Mouse (Mus musculus) thymus, adult 18-20 months (tissue): ENCODE results near the gene Cacna2d1.

Experiments
- DNase-seq, 2 experiments: peaks; one replicate each; pipeline ENCODE4 v3.0.0; 2022; ENCODE audit warnings: mixed read lengths in 2 of 2

Gene Cacna2d1

DNA sequence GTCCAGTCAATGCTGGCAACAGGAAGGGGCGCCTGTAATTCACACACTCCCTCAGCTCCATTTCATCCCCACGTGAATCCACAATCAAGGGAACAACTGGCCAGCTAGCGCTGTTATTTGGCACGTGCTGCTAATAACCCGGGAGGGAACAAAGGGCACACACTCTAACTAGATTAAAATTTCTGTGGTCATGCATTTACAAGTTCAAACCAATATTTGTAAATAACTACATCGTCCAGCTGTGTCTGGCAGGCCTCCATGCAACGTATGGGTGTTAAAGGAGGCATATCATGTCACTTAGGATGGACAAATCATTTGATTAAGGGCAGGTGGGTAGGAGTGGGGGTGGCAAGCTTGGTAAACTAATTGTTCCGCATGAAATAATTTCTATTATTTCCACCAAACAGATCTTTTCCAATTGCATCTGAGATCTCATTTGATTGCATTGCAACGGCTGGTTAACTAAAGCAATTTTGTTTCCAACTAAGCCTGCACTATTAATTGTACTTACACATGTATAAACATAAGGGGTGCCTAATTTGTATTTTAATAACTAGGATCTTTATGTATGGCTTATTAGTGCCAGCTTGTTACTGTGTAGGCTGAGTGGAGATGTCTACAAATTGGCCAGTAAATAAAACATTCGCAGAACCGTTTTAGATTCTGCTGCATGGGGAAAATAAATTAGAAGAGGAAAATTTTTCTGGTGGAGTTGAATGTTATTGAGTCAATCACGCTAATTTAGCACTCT, 231.8 kb downstream of the Cacna2d1 start:
- no peak for DNase-seq

GRCm38 (mm10) chr5:16166868-16167267, 232.4 kb downstream of the Cacna2d1 start:
- DNase-seq, result no peak

- DNase-seq, result no peak
Observed at GRCm38 (mm10) chr5:16181041-16181440, 246.6 kb downstream of the Cacna2d1 start.

DNA sequence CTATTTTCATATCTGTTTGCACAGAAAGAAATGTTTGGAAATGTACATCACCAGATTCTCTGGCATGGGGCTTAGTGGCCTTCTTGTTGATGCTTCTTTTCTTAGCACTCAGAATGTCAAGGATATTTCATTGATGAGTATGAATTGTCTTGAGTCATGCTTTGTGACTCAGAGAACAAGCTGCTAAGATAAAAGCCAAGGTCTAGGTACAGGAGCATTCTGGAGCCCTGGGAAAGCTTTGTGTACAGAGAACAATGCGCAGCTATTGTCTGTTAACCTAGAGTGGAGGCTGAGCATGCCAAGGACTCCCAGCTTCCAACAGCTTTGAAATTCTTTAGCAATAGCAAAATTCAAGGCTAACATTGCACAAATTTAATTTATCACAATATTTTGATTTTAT, 249.6 kb downstream of the Cacna2d1 start:
- no peak for DNase-seq

DNA sequence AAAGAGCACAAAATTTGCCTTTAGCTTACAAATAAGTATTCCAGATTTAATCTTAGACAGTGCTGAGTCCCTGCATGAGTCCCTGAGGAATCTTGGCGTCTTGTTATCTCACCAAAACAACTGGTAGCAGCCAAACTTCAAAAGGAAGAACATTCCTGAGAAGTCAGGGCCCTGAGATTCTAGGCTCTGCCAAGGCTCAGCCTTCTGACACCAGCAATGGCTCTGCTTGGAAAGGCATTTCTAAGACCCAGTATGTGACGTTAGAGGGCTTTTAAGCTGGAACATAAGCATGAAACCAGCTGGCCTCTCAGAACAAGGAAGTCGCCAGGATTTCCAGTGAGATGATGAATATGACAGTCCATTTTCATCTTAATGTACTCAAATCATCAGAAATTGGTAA, 253.4 kb downstream of the Cacna2d1 start:
- no peak for DNase-seq

GRCm38 (mm10) chr5:16189878-16190277, 255.4 kb downstream of the Cacna2d1 start:
- no peak for DNase-seq

- no peak for DNase-seq
Observed at GRCm38 (mm10) chr5:16191165-16191564, 256.7 kb downstream of the Cacna2d1 start.

DNA sequence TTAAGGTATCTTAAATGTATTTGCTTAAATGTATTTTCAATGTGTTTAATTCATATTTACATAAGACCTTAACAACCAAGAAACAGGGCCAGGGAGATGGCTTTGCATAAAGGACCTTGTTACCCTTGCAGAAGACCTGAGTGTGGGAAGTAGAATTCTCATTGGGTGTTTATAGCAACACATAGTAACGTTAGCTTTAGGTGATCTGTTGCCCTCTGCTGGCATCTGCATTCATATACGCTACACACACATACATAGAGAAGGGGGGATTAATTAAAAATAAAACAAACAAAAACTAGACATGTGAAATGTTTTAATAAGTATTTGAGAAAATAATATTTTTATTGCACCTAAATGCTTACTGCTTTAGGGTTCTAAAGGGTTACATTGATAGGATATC, 265.3 kb downstream of the Cacna2d1 start:
- no peak for DNase-seq

DNA sequence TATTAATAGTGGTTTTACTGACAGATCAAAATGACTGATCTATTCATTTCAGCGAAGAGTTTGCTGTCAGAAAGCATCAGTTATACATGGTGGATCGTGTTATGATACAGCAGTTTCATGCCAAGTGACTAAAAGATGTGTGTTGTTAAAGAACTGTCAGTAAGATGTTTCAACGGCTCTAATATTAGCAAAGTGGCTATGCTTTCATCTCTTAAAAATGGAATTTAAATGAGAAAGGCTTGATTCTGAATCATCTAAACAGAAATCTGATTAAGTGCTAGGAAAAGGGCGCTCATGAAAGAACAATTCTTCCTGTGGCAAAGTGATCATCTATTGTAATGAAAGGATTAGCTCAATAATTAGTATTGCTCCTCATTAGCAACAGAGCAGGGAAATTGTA, 287.5 kb downstream of the Cacna2d1 start:
- DNase-seq, result no peak

DNA sequence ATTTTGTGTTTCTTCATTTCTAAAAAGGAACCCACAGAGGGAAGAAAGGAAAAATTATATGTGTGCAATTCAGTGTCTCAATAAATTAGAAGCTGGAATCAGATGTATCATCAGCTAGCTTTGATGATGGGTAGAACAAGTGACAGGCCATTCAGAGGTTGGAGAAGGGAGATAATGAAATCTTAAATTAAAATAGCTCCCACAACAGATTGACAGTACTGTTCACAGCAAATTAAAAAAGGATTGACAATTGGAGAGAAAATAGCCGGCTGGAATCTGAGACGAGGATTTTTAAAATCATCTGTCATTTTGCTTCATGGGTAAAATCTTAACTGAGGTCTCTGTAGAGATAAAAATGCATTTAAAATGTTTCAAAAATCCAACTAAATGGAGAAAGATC, 290.9 kb downstream of the Cacna2d1 start:
- DNase-seq, result no peak

GRCm38 (mm10) chr5:16229384-16229783, 294.9 kb downstream of the Cacna2d1 start:
- DNase-seq, result no peak

DNA sequence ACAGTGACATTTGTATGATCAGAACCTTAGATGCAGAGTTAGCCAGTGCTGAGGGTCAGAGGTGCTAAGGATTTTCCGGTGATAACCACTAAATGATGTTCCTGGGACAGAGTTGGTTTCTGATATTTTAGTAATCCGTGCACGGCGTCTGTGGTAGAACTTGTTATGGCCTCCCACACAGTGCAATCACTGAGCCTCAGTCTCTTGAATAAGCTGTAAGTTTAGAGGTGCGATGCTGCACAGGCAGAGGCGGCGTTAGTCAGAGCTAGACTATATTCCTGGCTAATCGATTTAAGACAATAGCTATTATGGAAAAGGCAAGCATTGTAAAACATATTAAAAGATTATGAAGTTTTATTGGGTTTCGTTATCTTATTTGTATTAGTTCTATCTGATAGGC, 297.0 kb downstream of the Cacna2d1 start:
- no peak for DNase-seq

GRCm38 (mm10) chr5:16234891-16235290, 300.4 kb downstream of the Cacna2d1 start:
- no peak for DNase-seq

DNA sequence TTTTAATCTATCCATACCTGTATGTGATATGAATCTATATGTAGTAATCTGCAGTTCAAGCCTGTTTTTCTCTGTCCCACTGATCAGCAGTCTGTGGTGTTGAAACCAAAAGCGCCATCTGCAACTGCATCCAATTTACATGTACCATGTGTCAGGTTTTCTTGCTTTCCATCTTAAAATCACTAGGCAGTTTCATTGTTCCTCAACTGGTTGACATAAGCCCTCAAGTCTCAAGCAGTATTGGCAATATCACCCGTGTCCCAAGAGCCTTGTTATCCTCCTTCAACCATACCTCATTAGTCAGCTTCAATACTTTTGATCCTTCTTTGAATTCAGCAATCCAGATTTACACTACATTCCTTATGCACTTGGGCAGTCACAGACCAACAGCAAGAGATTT, 301.4 kb downstream of the Cacna2d1 start:
- DNase-seq, result no peak

DNA sequence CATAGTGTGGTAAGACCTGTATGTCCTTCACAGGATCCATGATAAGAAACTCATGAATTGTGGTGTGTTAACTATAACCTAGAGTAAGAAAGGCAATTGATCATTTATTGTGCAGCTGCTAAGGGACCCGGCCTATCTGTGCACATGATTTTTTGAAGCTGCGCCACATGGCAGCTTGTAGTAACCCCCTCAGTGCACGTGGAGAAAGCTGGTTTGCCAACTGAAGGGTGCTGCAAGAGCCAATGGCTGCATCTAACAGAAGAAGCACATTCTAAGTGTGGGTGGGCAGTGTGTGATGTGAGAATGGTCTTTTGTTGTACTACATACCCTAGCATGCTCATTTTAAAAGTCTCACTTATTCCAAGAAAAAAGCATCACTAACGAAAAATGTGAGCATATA, 302.1 kb downstream of the Cacna2d1 start:
- no peak for DNase-seq

- DNase-seq, result no peak
Observed at GRCm38 (mm10) chr5:16237972-16238371, 303.5 kb downstream of the Cacna2d1 start.

DNA sequence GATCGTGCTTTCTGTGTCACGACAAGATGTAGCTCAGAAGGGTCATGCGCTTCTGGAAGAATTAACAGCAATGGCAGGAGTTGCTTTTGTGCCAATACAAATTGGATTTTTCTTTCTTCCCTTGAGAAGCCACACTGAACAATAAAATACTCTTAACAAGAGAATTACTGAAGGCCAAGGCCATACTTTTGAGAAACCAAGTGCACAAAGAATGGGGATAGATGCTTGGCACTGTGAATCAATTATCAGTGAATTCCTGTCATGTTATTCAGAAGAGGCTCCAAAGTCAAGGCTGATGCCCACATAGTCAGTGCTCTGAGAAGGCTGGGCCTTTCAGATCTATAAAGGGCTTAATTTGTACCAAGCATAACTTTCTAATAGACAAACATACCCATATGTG, 305.8 kb downstream of the Cacna2d1 start:
- no peak for DNase-seq

- DNase-seq, result no peak
Observed at GRCm38 (mm10) chr5:16243599-16243998, 309.1 kb downstream of the Cacna2d1 start.

DNA sequence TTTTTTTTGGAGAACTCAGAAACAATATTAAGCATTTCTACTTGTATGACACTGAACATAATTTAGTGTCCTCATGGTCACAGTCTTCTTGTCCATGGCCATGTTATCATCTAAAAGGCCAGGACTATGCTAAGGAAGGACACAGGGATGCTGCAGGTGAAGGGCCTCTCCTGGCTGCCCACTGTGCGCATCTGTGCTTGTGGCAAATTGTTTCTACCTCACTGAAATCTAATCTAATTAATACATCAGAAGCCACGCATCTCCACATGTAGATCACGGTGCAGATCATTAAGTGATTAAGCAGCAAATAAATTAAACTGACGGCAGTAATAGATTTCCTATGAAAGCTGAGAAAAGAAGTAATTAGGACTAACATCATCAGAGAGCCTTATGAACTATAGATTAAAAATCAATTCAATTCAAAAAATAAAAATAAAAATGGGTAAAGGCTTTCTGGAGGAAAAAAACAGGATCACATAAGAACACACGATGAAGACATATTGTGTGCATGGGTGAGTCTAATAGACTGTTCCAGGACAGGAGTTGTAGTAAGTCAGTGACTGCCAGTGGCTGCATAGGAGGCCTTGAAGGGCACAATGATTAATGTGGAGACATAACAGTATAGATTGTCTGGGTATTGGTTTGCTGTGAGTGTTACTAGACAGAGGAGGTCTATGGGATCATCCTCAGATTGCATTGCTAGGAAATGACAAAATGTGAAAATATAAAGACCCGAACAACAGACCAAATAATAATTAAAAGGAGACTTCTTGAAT, 318.4 kb downstream of the Cacna2d1 start:
- DNase-seq, result no peak

DNA sequence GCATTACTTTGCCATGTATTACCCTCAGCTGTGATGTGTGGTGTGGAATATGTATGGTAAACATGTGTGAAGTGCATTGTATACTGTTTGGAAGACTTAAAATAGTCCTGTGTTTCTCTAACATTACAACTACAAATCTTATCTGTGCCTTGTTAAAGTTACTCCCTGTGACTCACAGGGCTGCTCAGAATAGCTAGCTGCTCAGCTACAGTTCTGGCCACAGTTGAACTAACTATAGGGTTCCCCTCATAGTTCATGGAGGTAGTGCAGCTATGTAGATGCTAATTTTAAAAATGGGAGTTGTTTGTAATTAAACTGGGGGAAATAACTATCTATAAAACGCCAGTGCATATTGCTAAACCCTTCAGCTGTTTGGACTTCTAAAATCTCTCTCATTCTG, 319.3 kb downstream of the Cacna2d1 start:
- no peak for DNase-seq

- DNase-seq, result no peak
Observed at GRCm38 (mm10) chr5:16265385-16265784, 330.9 kb downstream of the Cacna2d1 start.

DNA sequence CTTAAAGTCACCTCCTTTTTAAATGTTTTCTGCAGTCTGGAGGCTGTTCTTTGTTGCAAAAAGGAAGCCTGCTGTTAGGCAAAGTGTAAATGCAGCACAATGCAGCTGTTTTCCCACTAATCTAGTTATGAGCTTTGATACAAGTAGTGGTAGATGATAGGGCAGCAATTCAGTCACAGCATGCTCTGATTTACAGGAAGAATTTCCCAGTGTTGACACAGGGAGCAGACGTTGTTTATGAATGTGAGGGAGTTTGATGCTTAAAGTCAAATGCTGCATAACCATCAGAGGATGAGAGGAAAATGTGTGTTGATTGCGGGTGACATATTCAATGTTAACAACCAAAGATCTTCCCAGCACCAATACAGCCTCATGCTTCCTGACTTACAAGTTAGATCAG, 342.6 kb downstream of the Cacna2d1 start:
- DNase-seq, result no peak

GRCm38 (mm10) chr5:16281229-16281628, 346.7 kb downstream of the Cacna2d1 start:
- no peak for DNase-seq

DNA sequence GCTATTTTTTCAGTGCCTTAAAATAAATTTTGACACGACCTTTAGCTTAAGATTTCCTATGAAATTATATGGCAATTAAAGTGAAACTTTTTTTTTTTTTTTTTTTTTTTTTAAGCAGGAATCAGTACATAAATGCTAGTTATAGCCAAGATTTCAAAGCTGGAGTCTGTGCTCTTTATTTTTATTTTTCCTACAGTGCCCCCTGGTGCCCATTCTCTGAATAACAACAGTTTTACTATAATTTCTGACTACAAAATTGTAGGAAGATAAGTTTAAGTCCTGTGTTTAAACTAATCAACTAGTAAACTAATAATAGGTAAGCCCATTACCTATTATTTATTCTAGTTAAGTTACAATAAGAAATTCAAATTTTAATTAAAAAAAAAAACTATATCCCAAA, 358.7 kb downstream of the Cacna2d1 start:
- no peak for DNase-seq
